Mouse (Mus musculus): Measurements from ENCODE around the gene Dazap1. TPM values are rescaled to one million over a fixed set of nuclear protein-coding genes. Genes with fewer than 3 reads are reported as not detected.
"Not testable (repeated sequence)": the region's sequence is repeated elsewhere in the genome, so short reads cannot be mapped to it uniquely, and the experiment has no call there.

The Dazap1 gene
- polyA plus RNA-seq (2014; fragmentation: Nextera tagmentation; extraction: Ambion mirVana): 40.9 and 44.7 TPM in 2 replicates

GRCm38 (mm10) chr10:80260642-80261584, at the start of gene Dazap1, which contains the start of gene Gamt:
Gene Dazap1, plus strand, starts transcription at chr10:80261486.
Gene Gamt, minus strand, starts transcription at chr10:80261012.
- Histone ChIP-seq H3K27me3 (ENCODE audit: control insufficient read depth, insufficient read depth, low read length) (no peaks in the 10 kb centered on the region), H3K27ac (replicated peaks; ENCODE audit: low read depth, low read length) (peak within 1 kb of the TSS; percentile 91), H3K9me3 (replicated peaks; ENCODE audit: control insufficient read depth, low read length) (no peaks in the 10 kb centered on the region), H3K4me2 (ENCODE audit: low read depth, low read length) (peak within 1 kb of the TSS; percentile 90), H3K9ac (replicated peaks; ENCODE audit: low read length) (peak within 1 kb of the TSS; percentile 69), H3K4me3 (ENCODE audit: low read depth, low read length) (peak within 1 kb of the TSS; percentile 44), H3K36me3 (replicated peaks; ENCODE audit: control insufficient read depth, insufficient read depth, low read depth, low read length) (peaks cover 4% of the 10 kb centered on the region), H3K4me1 (ENCODE audit: control insufficient read depth, insufficient read depth, low read length) (peaks cover 9% of the 10 kb centered on the region)
- peak; percentile 98 for DNase-seq (ENCODE audit: low spot score)
- peak; percentile 89 for ATAC-seq (replicated peaks; ENCODE audit: insufficient number of reproducible peaks, low FRiP score, low TSS enrichment, low read depth)
- under 1% methylated on average over 46 of the region's 49 CpGs for WGBS

GRCm38 (mm10) chr10:80211547-80212103, 49.7 kb upstream of the Dazap1 start:
- H3K4me3 ChIP-seq (ENCODE audit: low read depth, low read length); H3K27ac ChIP-seq (replicated peaks; ENCODE audit: low read depth, low read length); H3K9me3 ChIP-seq (replicated peaks; ENCODE audit: control insufficient read depth, low read length); H3K36me3 ChIP-seq (replicated peaks; ENCODE audit: control insufficient read depth, insufficient read depth, low read depth, low read length); H3K9ac ChIP-seq (replicated peaks; ENCODE audit: low read length); ATAC-seq (replicated peaks; ENCODE audit: insufficient number of reproducible peaks, low FRiP score, low TSS enrichment, low read depth); H3K27me3 ChIP-seq (ENCODE audit: control insufficient read depth, insufficient read depth, low read length); H3K4me2 ChIP-seq (ENCODE audit: low read depth, low read length); DNase-seq (ENCODE audit: low spot score); H3K4me1 ChIP-seq (ENCODE audit: control insufficient read depth, insufficient read depth, low read length): not testable (repeated sequence)
- 76% methylated on average over 7 of the region's 7 CpGs for WGBS

GRCm38 (mm10) chr10:80215048-80215772, 46.1 kb upstream of the Dazap1 start:
- H3K4me3 ChIP-seq (ENCODE audit: low read depth, low read length): no peak overlapping the region
- ATAC-seq (replicated peaks; ENCODE audit: insufficient number of reproducible peaks, low FRiP score, low TSS enrichment, low read depth): no peak

GRCm38 (mm10) chr10:80220676-80221075, 40.6 kb upstream of the Dazap1 start:
- H3K27me3 ChIP-seq (ENCODE audit: control insufficient read depth, insufficient read depth, low read length): no peaks in the 10 kb centered on the region
- ATAC-seq (replicated peaks; ENCODE audit: insufficient number of reproducible peaks, low FRiP score, low TSS enrichment, low read depth) (no peak), DNase-seq (ENCODE audit: low spot score) (no peak)
- no peak overlapping the region for H3K4me3 ChIP-seq (ENCODE audit: low read depth, low read length)
- no peaks in the 10 kb centered on the region; the same call in 1 of the 2 replicates for H3K4me1 ChIP-seq (ENCODE audit: control insufficient read depth, insufficient read depth, low read length)
- H3K4me2 ChIP-seq (ENCODE audit: low read depth, low read length): no peak overlapping the region
- H3K9me3 ChIP-seq (replicated peaks; ENCODE audit: control insufficient read depth, low read length): no peaks in the 10 kb centered on the region
- no peaks in the 10 kb centered on the region for H3K36me3 ChIP-seq (replicated peaks; ENCODE audit: control insufficient read depth, insufficient read depth, low read depth, low read length)
- WGBS: 51% methylated on average over 6 of the region's 9 CpGs
- no peak overlapping the region for H3K27ac ChIP-seq (replicated peaks; ENCODE audit: low read depth, low read length)
- no peak overlapping the region for H3K9ac ChIP-seq (replicated peaks; ENCODE audit: low read length)

More at GRCm38 (mm10) chr10:80215048-80215772, 46.1 kb upstream of the Dazap1 start:
- WGBS: 16% methylated on average over 16 of the region's 16 CpGs
- Histone ChIP-seq H3K27ac (replicated peaks; ENCODE audit: low read depth, low read length) (no peak overlapping the region), H3K36me3 (replicated peaks; ENCODE audit: control insufficient read depth, insufficient read depth, low read depth, low read length) (no peaks in the 10 kb centered on the region), H3K4me2 (ENCODE audit: low read depth, low read length) (no peak overlapping the region), H3K9me3 (replicated peaks; ENCODE audit: control insufficient read depth, low read length) (no peaks in the 10 kb centered on the region), H3K4me1 (ENCODE audit: control insufficient read depth, insufficient read depth, low read length) (0 out of 2 replicates have a peak, but pooled peaks cover 2% of the 10 kb centered on the region), H3K9ac (replicated peaks; ENCODE audit: low read length) (peak overlapping the region; percentile 39), H3K27me3 (ENCODE audit: control insufficient read depth, insufficient read depth, low read length) (no peaks in the 10 kb centered on the region; the same call in 1 of the 2 replicates)
- no peak for DNase-seq (ENCODE audit: low spot score)

GRCm38 (mm10) chr10:80223137-80223536, 38.1 kb upstream of the Dazap1 start:
- ATAC-seq (replicated peaks; ENCODE audit: insufficient number of reproducible peaks, low FRiP score, low TSS enrichment, low read depth); H3K4me1 ChIP-seq (ENCODE audit: control insufficient read depth, insufficient read depth, low read length); H3K9ac ChIP-seq (replicated peaks; ENCODE audit: low read length); H3K4me2 ChIP-seq (ENCODE audit: low read depth, low read length); H3K27ac ChIP-seq (replicated peaks; ENCODE audit: low read depth, low read length); H3K9me3 ChIP-seq (replicated peaks; ENCODE audit: control insufficient read depth, low read length); H3K4me3 ChIP-seq (ENCODE audit: low read depth, low read length); H3K27me3 ChIP-seq (ENCODE audit: control insufficient read depth, insufficient read depth, low read length); H3K36me3 ChIP-seq (replicated peaks; ENCODE audit: control insufficient read depth, insufficient read depth, low read depth, low read length); DNase-seq (ENCODE audit: low spot score): not testable (repeated sequence)
- WGBS: 86% methylated on average over 2 of the region's 2 CpGs

- ATAC-seq (replicated peaks; ENCODE audit: insufficient number of reproducible peaks, low FRiP score, low TSS enrichment, low read depth): no peak; the same call in 1 of the 2 replicates
Observed at GRCm38 (mm10) chr10:80226071-80226415, 35.2 kb upstream of the Dazap1 start.

GRCm38 (mm10) chr10:80226416-80227165, 34.7 kb upstream of the Dazap1 start, which contains the start of gene Mum1:
Gene Mum1, plus strand, starts transcription at chr10:80226434.
- Histone ChIP-seq H3K4me1 (ENCODE audit: control insufficient read depth, insufficient read depth, low read length) (peaks cover 9% of the 10 kb centered on the region), H3K9ac (replicated peaks; ENCODE audit: low read length) (peak within 1 kb of the TSS; percentile 97), H3K27me3 (ENCODE audit: control insufficient read depth, insufficient read depth, low read length) (no peaks in the 10 kb centered on the region; the same call in 1 of the 2 replicates), H3K27ac (replicated peaks; ENCODE audit: low read depth, low read length) (peak within 1 kb of the TSS; percentile 94), H3K4me3 (ENCODE audit: low read depth, low read length) (peak within 1 kb of the TSS; percentile 86), H3K36me3 (replicated peaks; ENCODE audit: control insufficient read depth, insufficient read depth, low read depth, low read length) (no peaks in the 10 kb centered on the region; the same call in 1 of the 2 replicates), H3K4me2 (ENCODE audit: low read depth, low read length) (peak within 1 kb of the TSS; percentile 75), H3K9me3 (replicated peaks; ENCODE audit: control insufficient read depth, low read length) (no peaks in the 10 kb centered on the region)
- under 1% methylated on average over 39 of the region's 75 CpGs for WGBS
- DNase-seq (ENCODE audit: low spot score) (peak; percentile 99), ATAC-seq (replicated peaks; ENCODE audit: insufficient number of reproducible peaks, low FRiP score, low TSS enrichment, low read depth) (peak; percentile 97)

More at GRCm38 (mm10) chr10:80226071-80226415, 35.2 kb upstream of the Dazap1 start:
- peak overlapping the region; percentile 86 for H3K4me3 ChIP-seq (ENCODE audit: low read depth, low read length)
- peak overlapping the region; percentile 73 for H3K27ac ChIP-seq (replicated peaks; ENCODE audit: low read depth, low read length)
- DNase-seq (ENCODE audit: low spot score): no peak
- no peaks in the 10 kb centered on the region for H3K9me3 ChIP-seq (replicated peaks; ENCODE audit: control insufficient read depth, low read length)
- H3K4me2 ChIP-seq (ENCODE audit: low read depth, low read length): peak overlapping the region; percentile 13
- no peaks in the 10 kb centered on the region; the same call in 1 of the 2 replicates for H3K36me3 ChIP-seq (replicated peaks; ENCODE audit: control insufficient read depth, insufficient read depth, low read depth, low read length)
- WGBS: under 1% methylated on average over 14 of the region's 14 CpGs
- H3K27me3 ChIP-seq (ENCODE audit: control insufficient read depth, insufficient read depth, low read length): no peaks in the 10 kb centered on the region; the same call in 1 of the 2 replicates
- peaks cover 9% of the 10 kb centered on the region for H3K4me1 ChIP-seq (ENCODE audit: control insufficient read depth, insufficient read depth, low read length)
- H3K9ac ChIP-seq (replicated peaks; ENCODE audit: low read length): peak overlapping the region; percentile 60

All from embryonic facial prominence, embryonic 11.5 days (tissue).